Mouse (Mus musculus): ENCODE results near the gene Ift172.

The Ift172 gene

DNA sequence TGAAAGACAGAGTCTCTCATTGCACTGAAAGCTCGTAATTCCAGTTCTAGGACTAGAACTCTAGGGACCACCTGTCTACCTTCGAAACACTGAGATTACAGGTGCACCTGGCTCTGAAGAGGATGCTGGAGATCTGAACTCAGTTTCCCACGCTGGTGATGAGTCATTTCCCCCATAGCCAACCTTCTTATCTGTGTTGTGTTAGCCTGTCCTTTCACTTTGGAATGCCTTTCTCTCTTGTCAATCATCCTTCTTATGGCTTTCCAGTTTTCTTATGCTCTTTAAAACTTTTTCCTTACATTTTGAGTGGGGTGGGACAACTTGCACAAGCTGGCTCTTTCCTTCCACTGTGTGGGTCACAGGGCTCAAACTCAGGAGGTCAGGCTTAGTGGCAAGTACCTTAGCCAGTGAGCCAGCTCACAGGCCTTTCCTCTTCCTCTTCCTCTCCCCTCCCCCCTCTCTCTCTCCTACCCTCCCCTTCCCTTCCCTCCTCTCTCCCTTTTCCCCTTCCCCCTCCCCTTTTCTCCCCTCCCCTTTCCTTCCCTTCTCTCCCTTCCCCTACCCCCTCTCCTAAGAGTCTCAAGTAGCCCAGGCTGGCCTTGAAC is 1.2 kb downstream of the Ift172 start:
- H3K27me3 ChIP-seq (ENCODE audit: control insufficient read depth, insufficient read depth, low read length, poor library complexity, severe bottlenecking), result no peaks in the 10 kb centered on the region
- peak; percentile 55 for DNase-seq (ENCODE audit: low read depth, low spot score)
- no peaks in the 10 kb centered on the region for H3K36me3 ChIP-seq (ENCODE audit: control insufficient read depth, insufficient read depth, low read length, poor library complexity, severe bottlenecking)

DNA sequence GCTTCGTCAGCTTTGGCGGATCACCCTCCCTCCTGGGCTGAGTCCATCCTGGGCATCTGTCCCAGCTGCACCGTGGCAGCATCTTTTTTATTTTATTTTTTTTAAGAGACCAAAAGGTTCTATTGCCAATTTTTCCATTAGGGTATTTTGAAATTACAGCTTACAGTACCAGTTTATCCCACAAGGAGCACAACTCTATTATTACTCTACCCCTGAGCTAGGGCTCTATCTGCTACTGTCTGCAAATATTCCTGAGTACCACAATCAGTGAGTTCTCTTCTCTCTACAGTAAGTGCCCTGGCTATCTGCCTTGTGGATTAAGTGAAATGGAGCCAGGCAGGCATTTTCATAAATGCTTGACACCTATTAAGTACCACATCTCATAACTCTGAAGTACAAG is 2.3 kb downstream of the Ift172 start:
- DNase-seq (ENCODE audit: low read depth, low spot score), result peak; percentile 67
- H3K36me3 ChIP-seq (ENCODE audit: control insufficient read depth, insufficient read depth, low read length, poor library complexity, severe bottlenecking), result peaks cover 2% of the 10 kb centered on the region; the same call in 1 of the 2 replicates
- H3K27me3 ChIP-seq (ENCODE audit: control insufficient read depth, insufficient read depth, low read length, poor library complexity, severe bottlenecking), result no peaks in the 10 kb centered on the region

DNA sequence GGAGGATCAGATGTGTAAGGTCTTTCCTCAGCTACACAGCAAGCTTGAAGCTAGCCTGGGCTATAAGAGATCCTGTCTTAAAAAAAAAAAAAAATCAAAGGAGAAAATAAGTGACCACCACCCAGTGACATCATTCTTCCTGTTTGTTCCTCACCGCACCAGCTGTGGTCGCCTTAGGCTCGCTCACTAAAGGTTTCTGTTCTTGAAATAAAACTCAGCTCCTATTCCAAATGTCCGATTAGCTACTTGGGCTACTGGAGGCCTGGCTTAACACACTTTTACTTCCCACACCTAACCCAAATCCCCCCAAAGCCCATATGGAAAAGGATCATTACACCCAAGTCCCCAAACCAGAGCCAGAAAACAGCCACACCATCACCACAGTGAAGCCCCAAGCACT is 2.7 kb downstream of the Ift172 start:
- no peaks in the 10 kb centered on the region for H3K27me3 ChIP-seq (ENCODE audit: control insufficient read depth, insufficient read depth, low read length, poor library complexity, severe bottlenecking)
- peak; percentile 83 for DNase-seq (ENCODE audit: low read depth, low spot score)

DNA sequence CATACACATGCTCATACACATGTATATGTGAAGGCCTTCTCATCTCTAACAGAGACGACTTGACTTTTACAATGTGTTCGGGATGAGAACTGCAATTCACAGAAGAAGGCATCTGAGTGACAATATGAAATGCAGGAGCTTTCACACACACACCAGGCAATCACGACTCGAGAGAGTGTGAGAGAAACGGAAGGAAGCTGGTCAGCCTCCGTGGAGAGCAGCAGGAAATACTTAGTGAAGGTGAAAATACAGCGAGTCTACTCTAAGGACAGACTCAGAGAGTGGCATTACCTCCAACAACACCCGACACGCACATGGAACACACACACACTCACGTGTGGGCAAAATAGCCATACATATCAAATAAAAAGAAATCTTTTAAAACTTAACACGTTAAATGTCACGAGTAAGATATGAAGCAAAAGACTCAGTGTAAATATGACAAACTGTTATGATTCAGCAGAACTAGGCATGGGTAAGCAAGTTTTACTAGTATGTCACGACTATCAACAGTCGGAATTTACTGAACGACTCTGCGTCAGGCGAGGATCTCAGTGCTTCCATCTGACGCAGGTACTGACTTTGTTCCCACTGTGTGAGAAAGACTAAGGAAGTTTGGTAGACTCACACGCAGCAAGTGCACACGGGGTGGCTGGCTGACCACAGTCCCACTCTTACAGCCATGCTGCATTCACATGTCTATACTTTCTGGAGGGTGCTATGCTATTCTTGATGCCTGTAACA is 11.5 kb downstream of the Ift172 start:
- no peaks in the 10 kb centered on the region for H3K27me3 ChIP-seq (ENCODE audit: control insufficient read depth, insufficient read depth, low read length, poor library complexity, severe bottlenecking)
- peak; percentile 63 for DNase-seq (ENCODE audit: low read depth, low spot score)
- H3K36me3 ChIP-seq (ENCODE audit: control insufficient read depth, insufficient read depth, low read length, poor library complexity, severe bottlenecking), result peaks cover 1% of the 10 kb centered on the region; the same call in 1 of the 2 replicates

More for the DNA sequence above, 2.7 kb downstream of the Ift172 start:
- H3K36me3 ChIP-seq (ENCODE audit: control insufficient read depth, insufficient read depth, low read length, poor library complexity, severe bottlenecking), result peaks cover 2% of the 10 kb centered on the region; the same call in 1 of the 2 replicates

DNA sequence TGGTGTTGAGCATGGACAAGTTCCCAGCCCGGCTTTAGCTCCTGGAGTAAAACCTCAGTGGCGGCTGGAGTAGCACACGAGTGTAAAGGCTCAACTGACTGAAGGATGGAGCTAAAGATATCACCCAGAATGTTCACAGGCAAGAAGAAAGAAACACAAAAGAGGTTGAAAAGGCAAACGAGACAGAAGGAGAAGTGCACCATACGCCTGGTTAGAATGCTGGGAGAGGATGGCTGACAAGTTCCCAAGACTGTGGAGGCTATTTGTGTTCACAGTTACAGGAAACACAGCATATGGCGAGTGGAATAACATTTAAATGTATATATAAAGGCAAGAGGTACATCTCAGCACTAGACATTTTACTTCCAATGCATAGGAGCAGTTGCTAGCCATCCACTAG is 17.9 kb downstream of the Ift172 start:
- Histone ChIP-seq H3K36me3 (ENCODE audit: control insufficient read depth, insufficient read depth, low read length, poor library complexity, severe bottlenecking) (0 out of 2 replicates have a peak, but pooled peaks cover 1% of the 10 kb centered on the region), H3K27me3 (ENCODE audit: control insufficient read depth, insufficient read depth, low read length, poor library complexity, severe bottlenecking) (no peaks in the 10 kb centered on the region)
- no peak for DNase-seq (ENCODE audit: low read depth, low spot score)

DNA sequence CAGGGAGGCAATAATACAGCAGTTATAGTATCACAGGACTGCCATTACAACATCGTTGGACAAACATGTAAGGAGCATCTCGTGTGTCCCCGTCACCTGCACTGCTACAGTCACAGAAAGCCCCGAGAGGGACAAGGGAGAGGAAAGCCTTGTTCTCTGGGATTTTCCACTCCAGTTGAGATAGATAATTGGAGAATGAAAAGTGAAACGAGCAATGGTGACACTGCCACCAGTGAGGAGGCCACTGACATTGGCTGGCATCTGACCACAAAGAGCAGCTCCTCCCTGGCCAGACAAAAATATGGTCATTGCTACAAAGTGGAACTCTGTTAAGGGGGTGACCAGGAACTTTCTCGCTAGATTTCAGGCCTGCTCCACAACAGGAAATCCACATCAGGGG is 23.2 kb downstream of the Ift172 start:
- DNase-seq (ENCODE audit: low read depth, low spot score), result no peak
- H3K27me3 ChIP-seq (ENCODE audit: control insufficient read depth, insufficient read depth, low read length, poor library complexity, severe bottlenecking), result no peaks in the 10 kb centered on the region
- peaks cover 4% of the 10 kb centered on the region for H3K36me3 ChIP-seq (ENCODE audit: control insufficient read depth, insufficient read depth, low read length, poor library complexity, severe bottlenecking)

DNA sequence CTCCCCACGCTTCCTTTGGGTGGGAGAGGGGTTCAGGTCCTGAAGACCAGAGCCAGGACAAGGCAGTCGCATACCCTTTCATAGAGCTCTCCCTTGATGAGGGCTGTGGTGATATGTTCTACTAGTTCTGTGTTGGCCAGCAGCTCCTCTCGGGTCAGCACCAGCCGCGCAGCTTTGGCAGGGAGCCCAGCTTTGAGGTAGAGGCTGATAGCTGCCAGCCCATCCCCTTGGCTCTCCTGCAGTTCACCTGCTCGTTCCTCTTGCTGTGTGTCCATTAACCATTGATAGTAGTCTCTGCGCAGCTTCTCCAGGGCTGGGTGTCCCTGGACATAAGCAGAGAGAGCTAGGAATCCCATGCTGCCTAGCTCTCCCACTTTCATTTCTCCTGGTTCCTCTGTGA is 24.8 kb downstream of the Ift172 start:
- Histone ChIP-seq H3K27me3 (ENCODE audit: control insufficient read depth, insufficient read depth, low read length, poor library complexity, severe bottlenecking) (no peaks in the 10 kb centered on the region), H3K36me3 (ENCODE audit: control insufficient read depth, insufficient read depth, low read length, poor library complexity, severe bottlenecking) (peaks cover 4% of the 10 kb centered on the region)
- no peak for DNase-seq (ENCODE audit: low read depth, low spot score)

DNA sequence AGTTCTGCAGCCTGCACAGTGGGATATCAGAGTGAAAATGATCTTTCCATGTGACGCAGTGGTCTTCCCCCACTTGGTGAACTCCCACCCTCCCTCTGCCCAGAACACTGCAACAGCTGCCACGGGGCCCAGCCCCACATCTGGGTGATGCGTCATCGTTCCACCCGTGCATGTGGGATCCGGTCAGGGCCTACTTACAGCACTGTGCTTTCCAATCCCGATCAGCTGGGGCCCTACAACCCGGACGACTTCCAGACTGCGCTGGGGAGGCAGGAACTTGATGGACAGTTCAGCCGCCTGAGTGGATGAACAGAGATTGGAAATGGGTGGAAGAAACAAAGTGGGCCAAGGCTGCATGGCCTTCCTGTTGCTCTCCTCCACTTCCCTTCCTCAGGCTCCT is 33.3 kb downstream of the Ift172 start:
- peaks cover 1% of the 10 kb centered on the region for H3K36me3 ChIP-seq (ENCODE audit: control insufficient read depth, insufficient read depth, low read length, poor library complexity, severe bottlenecking)
- DNase-seq (ENCODE audit: low read depth, low spot score), result no peak
- no peaks in the 10 kb centered on the region for H3K27me3 ChIP-seq (ENCODE audit: control insufficient read depth, insufficient read depth, low read length, poor library complexity, severe bottlenecking)

DNA sequence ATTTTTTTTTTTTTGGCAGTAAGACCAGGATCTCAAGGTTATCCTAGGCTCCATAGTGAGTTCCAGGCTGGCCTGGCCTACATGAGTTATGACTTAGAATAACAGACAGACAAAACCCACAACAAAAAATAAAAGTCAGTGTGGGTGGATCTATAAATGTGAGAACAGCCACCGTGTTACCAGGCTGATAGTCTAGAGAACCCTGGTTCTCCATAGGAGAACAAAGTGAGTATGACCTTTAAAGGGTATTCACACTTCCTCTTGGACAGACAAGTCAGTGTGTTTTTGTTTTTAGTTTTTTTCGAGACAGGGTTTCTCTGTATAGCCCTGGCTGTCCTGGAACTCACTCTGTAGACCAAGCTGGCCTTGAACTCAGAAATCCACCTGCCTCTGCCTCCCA is 34.9 kb downstream of the Ift172 start:
- DNase-seq (ENCODE audit: low read depth, low spot score), result no peak
- H3K36me3 ChIP-seq (ENCODE audit: control insufficient read depth, insufficient read depth, low read length, poor library complexity, severe bottlenecking), result peaks cover 4% of the 10 kb centered on the region
- no peaks in the 10 kb centered on the region for H3K27me3 ChIP-seq (ENCODE audit: control insufficient read depth, insufficient read depth, low read length, poor library complexity, severe bottlenecking)

DNA sequence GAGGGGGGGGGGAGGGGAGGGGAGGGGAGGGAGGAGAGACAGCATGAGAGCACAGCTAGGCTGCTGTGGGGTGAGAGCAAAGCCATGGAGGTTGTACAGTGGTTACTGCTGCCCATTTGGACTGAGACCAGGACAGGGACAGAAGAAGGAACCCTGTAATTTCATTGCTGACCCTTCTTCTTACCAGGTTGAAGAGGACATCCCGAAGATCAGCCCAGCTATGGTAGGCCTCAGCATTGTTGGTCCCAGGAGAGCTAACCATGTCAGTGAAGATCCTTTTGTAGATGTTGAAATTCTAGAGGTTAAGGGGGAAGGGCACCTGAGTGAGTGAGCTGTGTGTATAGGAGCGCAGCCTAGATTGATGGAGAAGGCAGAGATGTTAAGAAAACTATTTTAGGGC is 35.5 kb downstream of the Ift172 start:
- peaks cover 7% of the 10 kb centered on the region for H3K36me3 ChIP-seq (ENCODE audit: control insufficient read depth, insufficient read depth, low read length, poor library complexity, severe bottlenecking)
- DNase-seq (ENCODE audit: low read depth, low spot score), result no peak
- H3K27me3 ChIP-seq (ENCODE audit: control insufficient read depth, insufficient read depth, low read length, poor library complexity, severe bottlenecking), result no peaks in the 10 kb centered on the region

DNA sequence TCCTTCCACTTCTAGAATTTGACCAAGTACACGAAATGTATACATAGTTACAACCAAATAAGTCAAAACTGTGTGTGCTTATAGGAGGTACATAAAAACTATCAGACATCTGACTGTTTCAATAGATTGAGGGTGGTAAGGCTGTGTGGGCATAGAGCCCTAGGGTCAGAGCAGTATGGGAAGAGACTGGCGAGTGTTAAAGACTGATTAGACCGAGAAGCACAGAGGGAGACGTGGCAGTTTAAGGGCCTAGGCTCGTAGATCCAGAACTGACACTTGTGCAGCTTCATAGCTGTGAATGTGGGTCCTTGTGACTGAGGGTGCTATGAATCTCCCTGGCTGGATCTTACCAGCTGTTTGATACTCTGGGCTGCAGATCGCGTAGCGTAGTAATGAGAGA is 36.0 kb downstream of the Ift172 start:
- H3K27me3 ChIP-seq (ENCODE audit: control insufficient read depth, insufficient read depth, low read length, poor library complexity, severe bottlenecking), result no peaks in the 10 kb centered on the region
- peaks cover 9% of the 10 kb centered on the region for H3K36me3 ChIP-seq (ENCODE audit: control insufficient read depth, insufficient read depth, low read length, poor library complexity, severe bottlenecking)
- DNase-seq (ENCODE audit: low read depth, low spot score), result no peak

DNA sequence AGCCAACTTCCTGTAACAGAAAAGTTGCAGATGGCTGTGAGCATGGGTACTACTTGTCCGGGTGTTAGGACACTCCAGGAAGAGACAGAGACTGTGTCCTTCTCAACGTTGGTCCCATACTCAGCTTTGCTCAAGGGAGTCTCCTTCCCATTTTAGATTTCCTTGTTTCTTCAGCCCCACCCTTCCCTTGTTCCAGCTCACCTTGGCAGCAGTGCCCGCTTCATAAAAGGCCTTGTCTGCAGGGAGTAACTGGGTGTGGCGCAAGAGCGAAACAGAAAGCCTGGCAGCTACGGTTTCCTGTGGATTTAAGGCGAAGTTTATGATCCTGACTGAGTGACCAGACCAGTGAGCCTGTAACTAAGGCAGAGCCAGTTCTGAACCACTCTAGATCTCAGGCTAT is 36.5 kb downstream of the Ift172 start:
- no peak for DNase-seq (ENCODE audit: low read depth, low spot score)
- no peaks in the 10 kb centered on the region for H3K27me3 ChIP-seq (ENCODE audit: control insufficient read depth, insufficient read depth, low read length, poor library complexity, severe bottlenecking)
- peaks cover 12% of the 10 kb centered on the region for H3K36me3 ChIP-seq (ENCODE audit: control insufficient read depth, insufficient read depth, low read length, poor library complexity, severe bottlenecking)

DNA sequence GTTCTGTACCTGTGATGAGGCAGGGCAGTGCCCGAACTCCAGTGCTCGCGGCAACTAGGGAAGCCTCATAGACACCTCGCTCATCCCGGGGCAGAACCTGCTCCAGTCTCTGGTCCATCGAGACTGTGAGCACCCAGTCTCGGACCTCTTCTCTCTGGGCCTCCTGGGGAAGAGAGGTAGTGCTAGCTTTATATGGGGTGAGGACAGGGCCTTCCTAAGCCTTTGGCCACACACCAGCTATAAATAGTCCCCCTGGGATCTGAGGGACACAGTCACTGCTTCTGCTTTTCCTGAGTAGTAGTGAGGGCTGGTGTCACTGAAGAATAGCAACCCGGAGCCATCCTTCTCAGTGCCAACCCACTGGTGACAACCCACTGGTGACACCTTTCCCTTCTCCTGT is 37.1 kb downstream of the Ift172 start:
- DNase-seq (ENCODE audit: low read depth, low spot score), result no peak
- H3K27me3 ChIP-seq (ENCODE audit: control insufficient read depth, insufficient read depth, low read length, poor library complexity, severe bottlenecking), result no peaks in the 10 kb centered on the region
- H3K36me3 ChIP-seq (ENCODE audit: control insufficient read depth, insufficient read depth, low read length, poor library complexity, severe bottlenecking), result peaks cover 16% of the 10 kb centered on the region

DNA sequence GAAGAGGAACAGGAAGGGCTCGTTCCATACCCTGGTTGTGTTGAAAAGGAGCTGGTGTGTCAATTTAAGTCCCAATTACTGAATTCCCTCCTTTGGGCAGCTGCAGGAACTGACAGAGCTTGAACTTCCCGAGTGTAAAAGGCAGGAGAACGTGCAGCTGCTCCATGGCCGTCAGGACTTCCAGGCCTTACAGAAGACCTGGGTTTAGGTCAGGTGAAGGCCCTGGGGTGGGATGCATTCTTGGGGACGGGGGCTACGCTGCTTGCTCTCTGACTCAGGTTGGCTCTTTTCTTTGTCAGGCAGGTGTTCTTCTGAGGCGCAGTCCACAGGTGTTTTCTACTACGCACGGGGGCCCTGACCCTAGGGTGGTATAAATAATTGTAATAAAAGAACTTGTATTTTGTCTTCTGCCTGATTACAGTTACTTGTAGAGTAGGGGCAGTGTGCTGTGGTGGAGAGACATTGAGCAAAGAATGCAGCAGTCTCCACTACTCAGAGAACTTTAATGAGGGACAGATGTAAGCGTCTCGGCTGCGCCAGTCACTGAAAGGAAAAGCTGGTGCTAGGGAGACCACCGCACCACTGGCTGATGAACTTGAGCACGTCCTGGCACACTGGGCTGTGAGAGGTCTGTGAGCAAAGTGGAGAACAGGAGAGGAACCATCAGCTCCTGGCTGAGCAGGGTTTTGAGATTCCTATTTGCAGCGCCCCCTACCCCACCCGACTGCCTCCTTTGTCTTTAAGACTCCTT is 37.9 kb downstream of the Ift172 start:
- no peak for DNase-seq (ENCODE audit: low read depth, low spot score)
- no peaks in the 10 kb centered on the region for H3K27me3 ChIP-seq (ENCODE audit: control insufficient read depth, insufficient read depth, low read length, poor library complexity, severe bottlenecking)
- peaks cover 18% of the 10 kb centered on the region for H3K36me3 ChIP-seq (ENCODE audit: control insufficient read depth, insufficient read depth, low read length, poor library complexity, severe bottlenecking)

DNA sequence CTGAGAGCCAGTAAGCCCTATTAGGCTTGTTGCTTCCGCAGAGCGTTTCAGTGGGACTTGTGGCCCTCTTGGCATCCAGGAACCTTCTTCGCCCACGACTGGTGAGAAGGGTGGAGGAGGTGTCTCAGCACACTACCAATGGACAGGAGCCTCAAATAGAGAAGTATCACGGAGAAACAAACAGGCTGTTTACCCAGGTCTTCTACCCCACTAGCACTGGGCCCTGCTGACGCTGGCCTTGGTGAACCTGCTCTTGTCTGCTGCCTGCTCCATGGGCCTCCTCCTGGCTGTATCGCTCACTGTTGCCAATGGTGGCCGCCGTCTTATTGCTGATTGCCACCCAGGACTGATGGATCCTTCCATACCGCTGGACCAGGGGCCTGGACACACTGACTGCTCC is 38.8 kb downstream of the Ift172 start:
- Histone ChIP-seq H3K27me3 (ENCODE audit: control insufficient read depth, insufficient read depth, low read length, poor library complexity, severe bottlenecking) (no peaks in the 10 kb centered on the region), H3K36me3 (ENCODE audit: control insufficient read depth, insufficient read depth, low read length, poor library complexity, severe bottlenecking) (peaks cover 25% of the 10 kb centered on the region)
- DNase-seq (ENCODE audit: low read depth, low spot score), result no peak
